Mouse (Mus musculus): ENCODE measurements at regions not wholly inside any gene's neighbourhood (a gene's known extent, or its start where the extent isn't known, plus 50 kb on each side); places are given as distances from the start of the nearest gene placed in this dataset.

DNA sequence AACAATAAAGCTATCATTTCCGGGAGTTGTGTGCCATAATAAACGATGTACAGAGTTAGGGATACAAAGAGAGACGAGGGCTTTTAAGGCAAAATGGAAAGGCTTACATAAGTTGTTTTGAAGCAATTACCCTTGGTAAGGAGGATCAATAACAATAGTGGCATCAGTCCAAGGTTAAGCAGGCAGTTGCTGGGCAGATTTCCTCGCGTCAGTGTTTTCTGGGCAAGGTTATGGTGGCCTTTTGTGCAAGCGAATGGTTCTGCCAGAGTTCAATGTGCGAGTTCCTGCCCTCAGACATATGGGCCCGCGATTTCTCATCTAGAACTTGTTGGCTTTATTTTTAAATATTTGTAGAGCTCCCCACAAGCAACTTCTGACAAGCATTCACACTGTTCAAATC, 597.7 kb downstream of the Gm19410 start:
- DNase-seq (ENCODE audit: low spot score in 2 of 2) = no peak

DNA sequence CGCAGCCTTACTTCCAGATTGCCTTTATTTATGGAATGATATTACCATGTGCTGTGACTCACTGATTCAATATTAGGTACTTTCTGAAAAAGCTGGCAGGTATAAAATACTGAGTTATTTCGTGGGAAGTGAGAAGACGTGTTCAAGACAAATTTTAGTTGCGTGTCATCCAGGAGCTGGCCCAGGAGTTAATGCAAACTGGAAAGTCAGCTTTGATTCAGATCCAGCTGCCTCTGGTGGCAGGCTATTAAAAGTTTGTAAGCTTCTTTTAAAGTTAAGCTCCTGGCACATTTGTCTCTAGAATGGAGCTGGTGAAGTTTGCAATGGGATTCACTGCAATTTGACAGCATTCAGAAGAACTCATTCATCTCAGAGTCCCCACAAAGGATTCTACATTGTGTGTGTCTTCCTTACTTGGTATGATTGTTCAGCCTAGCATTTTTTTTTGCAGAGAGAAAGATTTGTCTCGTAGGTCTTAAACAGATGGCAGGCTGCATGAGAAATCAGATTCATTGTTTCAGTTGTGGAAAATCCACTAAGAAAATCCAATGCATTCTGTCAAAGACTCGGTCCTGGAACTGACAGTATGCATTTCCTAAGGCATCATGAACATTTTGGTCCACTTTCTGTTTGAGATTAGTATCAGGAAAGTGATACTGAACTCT, 599.1 kb downstream of the Gm19410 start:
- DNase-seq (ENCODE audit: low spot score in 2 of 2) = no peak

GRCm38 (mm10) chr8:36365945-36366344, 600.4 kb downstream of the Gm19410 start:
- DNase-seq (ENCODE audit: low spot score in 2 of 2) = no peak

GRCm38 (mm10) chr8:36376579-36377350, 611.2 kb downstream of the Gm19410 start:
- DNase-seq (ENCODE audit: low spot score in 2 of 2) = no peak

- no peak for DNase-seq (ENCODE audit: low spot score in 2 of 2)
These were observed 598.9 kb upstream of the AI429214 start for GRCm38 (mm10) chr8:36394487-36394886.

- DNase-seq (ENCODE audit: low spot score in 2 of 2) = no peak
These were observed 596.9 kb upstream of the AI429214 start for GRCm38 (mm10) chr8:36396493-36396892.

- no peak for DNase-seq (ENCODE audit: low spot score in 2 of 2)
These were observed 586.7 kb upstream of the AI429214 start for GRCm38 (mm10) chr8:36406706-36407105.

Data from frontal cortex, postnatal 10 days (tissue).